Mouse (Mus musculus): Measurements from ENCODE around the gene Cep170b. TPM values are rescaled to one million over a fixed set of nuclear protein-coding genes. Genes with fewer than 3 reads are reported as not detected.

Gene Cep170b
- polyA plus RNA-seq, 1 experiment from 2014 or later, result 15.0 TPM

DNA sequence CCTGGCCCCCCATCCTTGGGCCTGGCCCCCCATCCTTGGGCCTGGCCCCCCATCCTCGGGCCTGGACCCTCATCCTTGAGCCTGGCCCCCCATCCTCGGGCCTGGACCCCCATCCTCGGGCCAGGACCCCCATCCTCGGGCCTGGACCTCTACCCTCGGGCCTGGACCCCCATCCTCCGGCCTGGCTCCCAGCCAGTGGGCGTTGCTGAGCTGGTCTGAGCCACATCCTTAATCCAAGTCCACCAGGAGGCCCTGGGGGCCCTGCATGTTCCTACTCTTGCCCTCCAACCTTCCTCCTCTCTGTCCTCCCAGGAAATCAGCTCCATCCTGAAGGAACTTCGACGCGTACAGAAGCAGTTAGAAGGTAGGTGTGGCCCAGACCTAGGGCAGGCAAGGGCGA is 24.0 kb downstream of the Cep170b start:
- Histone ChIP-seq H3K4me1 (peaks cover 14% of the 10 kb centered on the region), H3K27ac (replicated peaks) (no peak overlapping the region), H3K4me2 (replicated peaks) (no peak overlapping the region), H3K36me3 (peaks cover 4% of the 10 kb centered on the region), H3K4me3 (no peak overlapping the region), H3K9ac (replicated peaks) (peak overlapping the region; percentile 8; the same call in 1 of the 2 replicates), H3K9me3 (no peaks in the 10 kb centered on the region), H3K27me3 (no peaks in the 10 kb centered on the region)
- WGBS, result 86% methylated on average over 11 of the region's 11 CpGs
- ATAC-seq (ENCODE audit: low FRiP score, low read depth), result no peak

DNA sequence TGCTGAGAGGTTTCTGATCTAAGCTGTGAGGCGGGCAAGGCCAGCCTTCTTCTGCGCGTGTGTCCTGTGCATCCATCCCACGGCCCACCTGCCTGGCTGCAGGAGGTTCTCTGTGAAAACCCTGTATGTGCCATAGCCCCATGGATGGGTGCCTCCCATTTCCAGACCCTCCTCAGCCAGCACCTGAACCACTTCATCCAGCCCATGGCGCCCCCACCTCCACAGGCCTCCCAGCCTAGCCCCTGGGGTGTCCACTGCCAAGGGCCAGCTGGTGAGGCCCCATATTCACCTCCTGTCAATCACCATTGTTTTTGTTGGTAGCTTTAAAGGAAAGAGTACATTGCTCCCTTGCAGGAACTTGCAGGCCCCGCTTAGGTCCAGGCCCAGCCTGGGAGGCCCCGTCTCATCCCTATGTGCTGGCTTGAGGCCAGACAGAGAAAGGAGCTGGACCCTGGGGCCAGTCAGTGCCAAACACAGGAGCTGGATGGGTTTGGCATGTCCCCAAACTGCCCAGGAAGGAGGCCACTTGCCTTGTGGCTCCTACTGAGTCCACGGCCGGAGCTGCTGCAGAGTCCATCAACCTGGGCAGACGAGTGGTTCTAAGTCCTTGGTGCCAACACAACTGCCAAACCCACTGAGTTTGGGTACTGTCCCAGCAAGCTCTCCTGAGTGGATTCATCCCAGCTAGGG is 24.8 kb downstream of the Cep170b start:
- 86% methylated on average over 10 of the region's 10 CpGs for WGBS
- H3K27ac ChIP-seq (replicated peaks), result no peak overlapping the region

DNA sequence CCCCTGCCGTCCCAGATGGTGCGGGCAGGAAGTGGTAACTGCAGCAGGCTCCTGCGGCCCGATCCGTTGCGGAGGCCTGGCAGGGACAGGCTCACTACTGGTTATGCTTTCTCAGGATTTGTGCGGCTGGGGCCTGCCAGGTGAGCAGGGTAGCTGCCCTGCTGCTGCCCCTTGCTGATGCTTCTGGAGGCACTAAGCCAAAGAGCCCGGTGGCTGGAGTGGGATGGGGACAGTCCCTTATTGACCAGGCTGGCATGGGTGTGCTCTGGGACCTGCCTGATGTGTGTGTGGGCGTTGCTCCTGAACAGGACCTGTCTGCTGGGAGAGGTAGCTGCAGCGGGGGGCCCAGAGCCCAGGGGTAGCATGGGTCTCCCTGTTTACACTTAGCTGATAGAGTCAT is 25.5 kb downstream of the Cep170b start:
- H3K27ac ChIP-seq (replicated peaks), result no peak overlapping the region
- 92% methylated on average over 10 of the region's 10 CpGs for WGBS
- ATAC-seq (ENCODE audit: low FRiP score, low read depth), result no peak
- peaks cover 14% of the 10 kb centered on the region for H3K4me1 ChIP-seq
- H3K36me3 ChIP-seq, result no peaks in the 10 kb centered on the region; the same call in 1 of the 2 replicates
- H3K4me3 ChIP-seq, result no peak overlapping the region
- no peak overlapping the region for H3K9ac ChIP-seq (replicated peaks)
- no peak overlapping the region for H3K4me2 ChIP-seq (replicated peaks)
- H3K27me3 ChIP-seq, result no peaks in the 10 kb centered on the region
- H3K9me3 ChIP-seq, result no peaks in the 10 kb centered on the region

More for the DNA sequence above, 24.8 kb downstream of the Cep170b start:
- peaks cover 14% of the 10 kb centered on the region for H3K4me1 ChIP-seq
- no peak overlapping the region for H3K4me2 ChIP-seq (replicated peaks)
- no peak for ATAC-seq (ENCODE audit: low FRiP score, low read depth)
- no peaks in the 10 kb centered on the region for H3K27me3 ChIP-seq
- no peaks in the 10 kb centered on the region; the same call in 1 of the 2 replicates for H3K36me3 ChIP-seq
- no peak overlapping the region for H3K4me3 ChIP-seq
- no peaks in the 10 kb centered on the region for H3K9me3 ChIP-seq
- H3K9ac ChIP-seq (replicated peaks), result no peak overlapping the region

DNA sequence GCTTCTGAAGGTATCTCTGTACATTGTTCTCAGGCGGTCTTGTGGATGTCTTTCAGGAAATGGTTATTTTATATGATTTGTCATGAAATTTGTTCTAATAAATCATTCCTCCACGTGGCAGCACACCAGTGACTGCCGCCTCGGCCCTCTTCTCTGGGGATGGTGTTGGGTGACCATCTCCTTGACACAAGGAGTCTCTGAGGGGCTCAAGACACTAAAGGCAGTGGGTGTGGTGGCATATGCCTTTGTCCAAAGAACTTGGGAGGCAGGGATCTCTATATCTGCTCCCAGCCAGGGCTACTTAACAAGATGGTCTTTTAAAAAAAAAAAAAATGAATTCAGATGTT is 26.2 kb downstream of the Cep170b start:
- Histone ChIP-seq H3K4me3 (no peak overlapping the region), H3K4me1 (peaks cover 16% of the 10 kb centered on the region), H3K9ac (replicated peaks) (no peak overlapping the region; the same call in 1 of the 2 replicates), H3K27me3 (no peaks in the 10 kb centered on the region), H3K9me3 (no peaks in the 10 kb centered on the region), H3K36me3 (no peaks in the 10 kb centered on the region; the same call in 1 of the 2 replicates), H3K4me2 (replicated peaks) (no peak overlapping the region), H3K27ac (replicated peaks) (peak overlapping the region; percentile 92; the same call in 1 of the 2 replicates)
- 84% methylated on average over 4 of the region's 4 CpGs for WGBS
- ATAC-seq (ENCODE audit: low FRiP score, low read depth), result no peak

DNA sequence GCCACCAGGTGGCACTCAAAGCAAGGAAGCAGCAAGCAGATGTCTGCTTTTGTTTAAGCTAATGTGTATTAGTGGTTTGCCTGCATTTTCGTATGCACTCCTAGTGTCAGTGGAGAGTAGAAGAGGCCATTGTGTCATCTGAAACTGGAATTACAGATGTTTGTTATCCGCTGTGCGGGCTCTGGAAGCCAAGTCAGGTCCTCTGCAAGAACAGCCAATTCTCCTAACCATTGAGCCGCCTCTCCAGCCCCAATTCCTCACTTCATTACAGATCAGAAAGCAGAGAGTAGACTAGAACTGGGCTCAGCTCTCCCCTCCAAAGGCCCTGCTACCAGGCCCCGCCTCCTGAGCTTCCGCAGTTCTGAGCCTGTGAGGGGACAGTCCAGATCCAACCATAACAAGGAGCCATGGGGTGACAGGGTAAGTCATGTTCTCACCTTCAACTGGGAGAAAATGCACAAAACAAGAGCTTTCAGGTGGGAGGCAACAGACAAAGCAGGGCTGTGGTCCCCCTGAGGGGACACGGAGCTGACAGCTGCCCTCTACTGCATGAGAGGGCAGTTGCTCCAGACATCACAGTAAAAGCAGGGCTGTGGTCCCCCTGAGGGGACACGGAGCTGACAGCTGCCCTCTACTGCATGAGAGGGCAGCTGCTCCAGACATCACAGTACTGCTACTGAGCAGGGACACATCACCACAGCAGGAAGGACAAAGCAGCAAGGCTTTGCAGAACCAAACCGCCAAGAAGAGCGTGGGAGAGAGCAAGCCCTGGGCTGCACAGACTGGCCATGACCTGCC is 26.8 kb downstream of the Cep170b start:
- Histone ChIP-seq H3K4me3 (no peak overlapping the region), H3K36me3 (no peaks in the 10 kb centered on the region; the same call in 1 of the 2 replicates), H3K4me1 (peaks cover 16% of the 10 kb centered on the region), H3K9me3 (no peaks in the 10 kb centered on the region), H3K27me3 (no peaks in the 10 kb centered on the region), H3K27ac (replicated peaks) (peak overlapping the region; percentile 92), H3K4me2 (replicated peaks) (peak overlapping the region; percentile 32), H3K9ac (replicated peaks) (peak overlapping the region; percentile 35)
- WGBS, result 19% methylated on average over 10 of the region's 10 CpGs
- ATAC-seq (ENCODE audit: low FRiP score, low read depth), result peak; percentile 80

DNA sequence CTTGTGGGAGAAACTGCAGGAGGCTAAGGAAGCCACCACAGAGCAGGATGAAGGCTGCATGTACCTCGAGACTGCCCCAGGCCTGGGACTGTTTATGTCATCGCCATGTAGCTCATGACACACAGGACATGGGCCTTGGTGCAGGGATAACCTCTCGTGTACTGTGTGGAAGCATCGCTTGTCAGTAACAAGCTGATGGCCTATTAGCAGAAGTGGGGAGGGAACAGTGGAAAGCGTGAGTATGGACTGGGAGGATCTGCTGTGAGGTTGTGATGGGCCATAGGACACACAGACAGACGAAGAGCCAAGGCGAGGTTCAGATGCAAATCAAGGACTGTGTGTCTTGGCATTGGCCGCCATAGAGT is 27.3 kb downstream of the Cep170b start:
- Histone ChIP-seq H3K4me3 (no peak overlapping the region), H3K9me3 (no peaks in the 10 kb centered on the region), H3K27ac (replicated peaks) (peak overlapping the region; percentile 92), H3K27me3 (no peaks in the 10 kb centered on the region), H3K9ac (replicated peaks) (peak overlapping the region; percentile 35; the same call in 1 of the 2 replicates), H3K36me3 (no peaks in the 10 kb centered on the region; the same call in 1 of the 2 replicates), H3K4me1 (peaks cover 16% of the 10 kb centered on the region), H3K4me2 (replicated peaks) (0 out of 2 replicates have a peak overlapping the region, but pooled peaks have one; percentile 32)
- 77% methylated on average over 8 of the region's 8 CpGs for WGBS
- ATAC-seq (ENCODE audit: low FRiP score, low read depth), result no peak; the same call in 1 of the 2 replicates

DNA sequence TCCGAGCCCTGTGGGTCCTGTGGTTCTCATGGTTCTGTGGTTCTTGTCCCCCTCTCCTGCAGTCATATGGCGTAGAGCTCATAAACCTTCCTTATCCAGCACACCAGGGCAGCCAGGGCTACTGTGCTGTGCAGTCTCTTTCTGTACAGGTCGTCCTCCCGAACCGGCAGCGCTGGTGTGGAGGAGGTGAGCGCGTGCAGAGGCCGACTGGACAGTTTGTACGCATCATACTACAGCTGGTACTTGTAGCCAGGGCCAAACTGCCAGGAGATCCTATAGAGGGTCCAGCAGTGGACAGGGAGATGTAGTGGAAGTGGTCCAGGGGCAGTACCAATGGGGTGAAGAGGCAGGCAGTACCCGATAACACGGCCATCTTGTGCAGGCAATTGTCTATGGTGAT is 30.7 kb downstream of the Cep170b start:
- no peaks in the 10 kb centered on the region for H3K36me3 ChIP-seq
- 91% methylated on average over 12 of the region's 12 CpGs for WGBS
- H3K27ac ChIP-seq (replicated peaks), result no peak overlapping the region
- H3K27me3 ChIP-seq, result no peaks in the 10 kb centered on the region
- H3K4me1 ChIP-seq, result peaks cover 16% of the 10 kb centered on the region
- no peak overlapping the region for H3K4me2 ChIP-seq (replicated peaks)
- no peaks in the 10 kb centered on the region for H3K9me3 ChIP-seq
- no peak overlapping the region for H3K9ac ChIP-seq (replicated peaks)
- no peak overlapping the region for H3K4me3 ChIP-seq
- ATAC-seq (ENCODE audit: low FRiP score, low read depth), result no peak

DNA sequence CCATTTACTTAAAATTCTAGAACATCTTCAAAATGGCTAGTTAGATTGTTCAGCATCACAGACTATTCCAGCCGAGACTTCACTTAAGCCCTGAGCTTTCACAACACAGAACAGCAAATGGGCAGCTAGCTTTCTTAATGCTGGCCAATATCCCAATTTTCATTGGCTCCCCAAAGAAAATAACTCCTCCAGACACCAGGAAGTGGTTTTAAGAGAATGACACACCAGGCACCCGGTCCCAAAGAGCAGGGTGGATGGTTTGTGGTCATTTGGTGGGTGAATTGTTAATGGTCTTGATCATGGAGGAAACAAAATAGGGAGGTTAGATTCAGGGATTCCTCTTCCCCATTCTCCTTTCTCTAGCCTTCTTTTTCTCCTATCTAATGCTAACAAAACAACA is 32.1 kb downstream of the Cep170b start:
- Histone ChIP-seq H3K9me3 (no peaks in the 10 kb centered on the region), H3K27ac (replicated peaks) (no peak overlapping the region), H3K4me1 (peaks cover 7% of the 10 kb centered on the region), H3K9ac (replicated peaks) (no peak overlapping the region), H3K36me3 (no peaks in the 10 kb centered on the region), H3K4me3 (no peak overlapping the region), H3K4me2 (replicated peaks) (no peak overlapping the region), H3K27me3 (no peaks in the 10 kb centered on the region)
- WGBS, result 54% methylated on average over 2 of the region's 2 CpGs
- ATAC-seq (ENCODE audit: low FRiP score, low read depth), result no peak

DNA sequence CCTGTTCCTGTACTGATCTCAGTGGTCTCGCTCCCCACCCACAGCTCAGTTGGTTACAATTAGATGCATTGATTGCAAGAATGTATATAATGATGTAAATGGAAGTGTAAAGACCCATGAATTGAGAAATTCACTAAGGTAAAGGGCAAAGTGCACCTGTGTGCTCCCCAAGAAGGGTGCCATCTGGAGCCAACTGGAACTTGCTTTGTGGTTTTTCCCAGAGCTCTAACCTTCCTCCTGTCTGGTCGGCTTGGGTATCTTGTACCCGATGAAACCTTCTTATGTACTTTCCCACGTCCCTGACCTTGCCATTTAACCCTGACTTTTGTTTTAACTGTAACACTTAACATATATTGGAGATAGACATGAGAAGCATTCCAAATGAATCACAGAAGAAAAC is 35.6 kb downstream of the Cep170b start:
- no peak overlapping the region for H3K9ac ChIP-seq (replicated peaks)
- peaks cover 2% of the 10 kb centered on the region; the same call in 1 of the 2 replicates for H3K4me1 ChIP-seq
- 80% methylated on average over 4 of the region's 4 CpGs for WGBS
- no peak for ATAC-seq (ENCODE audit: low FRiP score, low read depth)
- H3K9me3 ChIP-seq, result no peaks in the 10 kb centered on the region
- no peak overlapping the region for H3K4me2 ChIP-seq (replicated peaks)
- H3K27me3 ChIP-seq, result no peaks in the 10 kb centered on the region
- H3K27ac ChIP-seq (replicated peaks), result no peak overlapping the region
- H3K36me3 ChIP-seq, result no peaks in the 10 kb centered on the region
- H3K4me3 ChIP-seq, result no peak overlapping the region

DNA sequence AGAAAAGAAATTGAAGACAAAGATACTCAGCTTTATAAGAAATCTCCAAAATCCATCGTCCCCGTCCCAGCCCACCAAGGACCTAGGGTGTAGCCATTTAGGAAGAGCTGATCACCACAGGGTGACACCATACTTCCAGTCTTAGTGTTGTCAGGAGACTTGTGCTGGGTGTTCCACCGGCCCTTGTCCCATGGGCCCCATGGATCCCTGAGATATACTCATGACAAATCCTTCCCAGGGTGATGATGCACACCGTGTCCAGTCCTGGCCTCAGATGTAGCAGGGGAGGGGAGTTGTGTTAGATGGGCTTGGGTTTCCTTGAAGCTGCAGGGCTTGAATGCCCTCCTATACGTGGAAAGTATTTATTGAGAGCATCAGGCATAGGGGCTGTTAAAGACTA is 37.6 kb downstream of the Cep170b start:
- H3K27me3 ChIP-seq, result no peaks in the 10 kb centered on the region
- H3K27ac ChIP-seq (replicated peaks), result no peak overlapping the region
- no peaks in the 10 kb centered on the region for H3K36me3 ChIP-seq
- H3K4me2 ChIP-seq (replicated peaks), result no peak overlapping the region
- ATAC-seq (ENCODE audit: low FRiP score, low read depth), result no peak
- no peak overlapping the region for H3K9ac ChIP-seq (replicated peaks)
- H3K4me3 ChIP-seq, result no peak overlapping the region
- no peaks in the 10 kb centered on the region for H3K9me3 ChIP-seq
- 86% methylated on average over 5 of the region's 5 CpGs for WGBS
- no peaks in the 10 kb centered on the region for H3K4me1 ChIP-seq

DNA sequence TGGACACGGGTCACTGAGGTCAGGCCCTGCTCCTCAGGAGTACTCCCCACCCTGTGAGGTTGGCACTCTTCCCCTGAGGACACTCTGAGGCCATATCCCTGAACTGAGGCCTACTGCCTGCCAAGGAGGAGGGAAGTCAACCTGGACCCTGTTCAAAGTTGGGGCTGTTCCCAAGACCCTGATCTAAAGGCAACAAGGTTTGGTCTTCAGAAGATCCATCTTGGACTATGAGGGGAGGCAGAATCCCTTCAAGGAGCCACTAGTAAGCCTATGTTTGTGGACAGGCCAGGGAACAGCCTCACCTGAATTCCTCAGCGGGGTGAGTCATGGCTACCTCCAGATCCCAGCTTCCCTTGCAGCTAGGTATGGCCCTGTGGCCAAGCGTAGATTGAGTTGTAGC is 39.2 kb downstream of the Cep170b start:
- no peaks in the 10 kb centered on the region for H3K36me3 ChIP-seq
- no peaks in the 10 kb centered on the region for H3K4me1 ChIP-seq
- no peaks in the 10 kb centered on the region for H3K27me3 ChIP-seq
- WGBS, result 85% methylated on average over 3 of the region's 3 CpGs
- H3K27ac ChIP-seq (replicated peaks), result no peak overlapping the region
- H3K4me2 ChIP-seq (replicated peaks), result no peak overlapping the region
- no peak overlapping the region for H3K4me3 ChIP-seq
- ATAC-seq (ENCODE audit: low FRiP score, low read depth), result no peak
- no peaks in the 10 kb centered on the region for H3K9me3 ChIP-seq
- no peak overlapping the region for H3K9ac ChIP-seq (replicated peaks)

DNA sequence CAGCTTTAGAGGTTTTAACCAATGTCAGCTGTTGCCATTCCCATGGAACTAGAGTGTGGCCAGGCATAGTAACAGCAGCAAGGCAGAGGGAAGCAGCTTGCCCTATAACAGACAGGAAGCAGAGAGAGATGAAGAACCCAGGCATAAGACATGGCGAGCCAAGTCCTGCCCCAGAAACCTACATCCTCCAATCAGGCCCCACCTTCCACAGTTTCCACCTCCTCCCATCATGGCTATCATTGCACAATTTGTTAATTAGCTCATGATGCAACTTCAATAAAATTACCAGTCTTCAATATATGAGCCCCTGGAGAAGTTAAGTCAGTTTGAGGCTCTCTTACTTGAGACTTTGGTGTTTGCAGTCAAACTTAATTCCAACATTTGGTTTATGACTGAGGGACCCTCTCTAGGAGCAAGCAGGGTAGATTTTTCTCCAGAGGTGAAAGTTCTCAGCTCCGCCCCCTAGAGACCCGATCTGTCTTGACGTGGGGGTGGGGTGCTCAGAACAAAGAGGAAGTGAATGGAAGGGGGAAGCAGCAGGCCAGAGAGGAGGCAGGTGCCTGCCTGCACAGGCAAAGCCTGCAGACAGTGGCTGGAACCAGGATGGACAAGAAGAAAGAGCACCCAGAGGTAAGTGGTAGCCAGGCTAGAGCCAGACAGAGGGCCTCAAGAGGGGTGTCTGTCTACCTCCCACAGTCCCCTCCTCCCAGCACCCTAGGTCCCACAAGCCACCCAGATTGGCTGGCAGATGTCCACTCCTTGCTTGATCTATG is 40.1 kb downstream of the Cep170b start, which contains the start of gene Pld4:
Pld4 (plus strand) TSS at position 502 of the 773 bp plus-strand sequence.
- Histone ChIP-seq H3K4me2 (replicated peaks) (no peak within 1 kb of the TSS), H3K9me3 (no peaks in the 10 kb centered on the region), H3K27ac (replicated peaks) (no peak within 1 kb of the TSS), H3K4me3 (no peak within 1 kb of the TSS), H3K36me3 (no peaks in the 10 kb centered on the region), H3K4me1 (no peaks in the 10 kb centered on the region), H3K27me3 (no peaks in the 10 kb centered on the region), H3K9ac (replicated peaks) (no peak within 1 kb of the TSS)
- 48% methylated on average over 4 of the region's 4 CpGs for WGBS
- ATAC-seq (ENCODE audit: low FRiP score, low read depth), result no peak

Measured in midbrain, embryonic 12.5 days (tissue).